Mouse (Mus musculus): ENCODE data around the gene Rflnb.
"Not testable (repeated sequence)": the region's sequence is repeated elsewhere in the genome, so short reads cannot be mapped to it uniquely, and the experiment has no call there.

Rflnb gene

GRCm38 (mm10) chr11:76037581-76038294 is 10.2 kb upstream of the Rflnb start:
- peak in 1 of 2 experiments; percentile 25 for DNase-seq

GRCm38 (mm10) chr11:76035182-76035581 is 7.6 kb upstream of the Rflnb start:
- DNase-seq = no peak

DNA sequence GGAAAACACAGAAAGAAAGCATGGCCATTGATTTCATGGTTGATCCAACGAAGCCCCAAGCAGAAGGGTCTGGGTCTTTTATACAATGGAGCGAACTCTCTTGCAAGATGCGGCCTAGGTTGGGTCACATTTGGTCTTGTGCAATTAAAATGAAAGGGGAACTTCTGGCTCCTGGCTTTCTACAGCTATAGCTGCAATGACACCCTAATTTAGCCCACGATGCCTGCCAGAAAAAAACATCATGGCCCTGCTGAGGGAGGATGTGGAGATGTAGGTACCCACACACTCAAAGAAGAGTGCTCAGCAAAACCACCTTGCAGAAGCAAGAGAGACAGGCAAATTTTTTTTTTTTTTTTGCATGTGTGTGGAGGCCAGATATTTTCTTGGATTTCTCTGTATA is 6.3 kb upstream of the Rflnb start:
- no peak for DNase-seq

DNA sequence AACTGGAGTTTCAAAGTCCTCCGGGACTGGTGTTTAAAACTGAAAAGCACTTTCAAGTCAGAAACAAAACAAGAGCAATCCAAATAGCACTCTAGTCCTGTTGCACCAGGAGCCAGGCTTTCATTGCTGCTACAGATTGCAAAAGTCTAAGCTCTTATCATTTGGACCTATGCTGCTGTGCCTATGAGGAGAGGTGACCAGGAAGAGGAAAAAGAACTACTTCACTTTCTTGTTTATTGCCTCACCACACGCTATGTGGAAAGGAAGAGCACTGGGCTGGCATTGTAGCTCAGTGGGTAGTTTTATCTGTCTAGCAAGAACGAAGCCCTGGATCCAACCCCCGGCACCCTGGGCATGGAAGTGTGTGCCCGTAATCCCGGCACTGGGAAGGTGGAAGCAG is 5.8 kb upstream of the Rflnb start:
- no peak for DNase-seq

DNA sequence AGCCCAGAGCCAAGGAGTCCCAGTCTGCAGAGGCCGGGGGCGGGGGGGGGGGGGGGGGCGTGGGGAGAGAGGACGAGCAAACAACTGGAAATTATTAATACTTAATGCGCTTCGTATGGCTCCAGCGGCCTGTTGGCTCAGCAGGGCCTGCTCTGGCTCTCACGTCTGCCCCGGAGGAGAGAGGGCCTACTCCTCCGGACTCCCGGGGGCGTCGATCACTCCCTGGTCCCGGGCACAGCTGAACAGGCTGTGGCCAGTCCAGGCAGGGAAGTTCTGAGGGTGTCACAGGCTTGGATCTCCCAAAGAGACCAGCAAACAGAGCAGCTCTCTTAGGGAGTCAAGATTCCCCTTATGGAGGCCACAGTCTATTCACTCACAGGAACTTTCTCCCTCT is 487 bp upstream of the Rflnb start:
- no peak for DNase-seq

DNA sequence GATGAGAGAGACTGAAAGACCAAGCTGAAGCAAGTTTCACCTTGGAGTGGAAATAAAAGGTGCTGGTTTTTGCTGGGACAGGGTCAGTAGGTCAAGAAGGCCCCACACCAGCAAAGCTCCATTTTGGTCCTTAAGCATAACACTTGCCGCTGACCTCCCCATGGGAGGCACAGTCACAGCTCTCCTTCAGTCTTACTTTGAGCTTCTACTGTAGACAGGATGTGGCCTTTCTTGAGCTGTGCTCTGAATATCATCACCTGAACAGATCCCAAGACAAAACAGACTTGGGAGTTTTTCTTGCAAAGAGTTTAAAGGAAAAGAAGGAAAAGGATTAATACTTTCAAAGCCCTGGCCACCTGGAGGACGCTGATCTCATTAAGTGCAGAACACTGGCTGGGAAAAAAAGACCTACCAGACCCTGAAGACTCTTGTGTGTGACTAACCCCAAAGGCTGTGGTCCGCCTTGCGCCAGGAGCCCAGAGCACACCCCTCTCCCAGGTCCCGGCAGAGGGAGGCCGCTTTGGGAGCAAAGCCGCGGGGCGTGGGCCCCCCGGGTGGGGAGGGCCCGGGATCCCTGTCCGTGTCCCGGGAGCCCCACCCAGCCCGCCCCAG is 949 bp downstream of the Rflnb start:
- DNase-seq = no peak

GRCm38 (mm10) chr11:76025080-76025583 is 2.5 kb downstream of the Rflnb start:
- no peak for DNase-seq

GRCm38 (mm10) chr11:76020916-76021315 is 6.7 kb downstream of the Rflnb start:
- no peak for DNase-seq

DNA sequence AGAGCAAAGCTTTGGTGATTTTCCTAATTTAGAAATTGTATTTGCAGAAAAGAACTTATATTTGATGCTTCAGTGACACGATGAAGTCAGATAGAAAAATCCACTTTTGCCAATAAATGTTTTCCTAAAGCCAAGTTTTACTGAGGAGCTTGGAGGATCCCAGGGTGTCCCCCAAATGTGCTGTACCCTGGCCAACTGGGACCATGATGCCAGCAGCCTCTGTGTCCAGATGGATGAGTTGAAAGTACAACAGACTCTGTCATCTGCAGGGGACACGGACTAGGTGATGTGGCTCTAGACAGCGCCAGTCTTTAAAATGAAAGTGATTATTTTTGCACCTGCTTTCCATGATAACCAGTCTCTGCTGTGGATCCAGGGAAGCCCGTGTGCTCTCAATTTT is 7.7 kb downstream of the Rflnb start:
- no peak for DNase-seq

DNA sequence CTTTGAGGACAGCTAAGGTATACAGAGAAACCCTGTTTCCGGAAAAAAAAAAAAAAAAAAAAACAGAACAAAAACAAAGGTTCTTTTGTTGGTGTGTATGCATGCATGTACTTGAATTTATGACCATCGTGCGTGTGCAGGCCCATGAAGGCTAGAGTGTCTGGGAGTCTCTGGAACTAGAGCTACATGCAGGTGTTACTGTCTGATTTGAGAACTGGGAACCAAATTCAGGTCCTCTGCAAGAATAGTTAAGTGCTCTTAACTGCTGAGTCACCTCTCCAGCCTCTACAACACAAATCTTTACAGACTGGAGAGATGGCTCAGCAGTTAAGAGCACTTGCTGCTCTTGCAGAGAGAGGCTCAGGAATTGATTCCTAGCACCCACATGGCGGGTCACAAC is 11.8 kb downstream of the Rflnb start:
- DNase-seq = no peak

DNA sequence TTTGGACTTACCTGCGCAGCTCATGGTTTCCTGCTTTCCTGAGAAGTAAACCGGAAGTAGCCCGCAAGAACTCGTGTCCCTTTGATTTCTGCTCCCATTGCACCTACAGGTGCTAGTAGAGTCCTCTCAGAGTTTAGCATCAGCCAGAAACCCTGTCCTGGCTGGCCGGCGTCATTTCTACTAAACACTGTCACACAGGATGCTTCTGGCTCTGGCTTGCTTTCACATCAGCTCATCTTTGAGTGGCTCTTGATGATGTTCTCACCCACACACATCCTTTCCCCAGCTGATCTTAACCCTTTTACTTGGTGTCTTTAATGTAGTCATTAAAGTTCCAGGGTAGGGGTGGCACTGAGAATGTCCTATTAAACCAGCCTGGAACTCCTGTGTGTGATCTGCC is 12.3 kb downstream of the Rflnb start:
- no peak for DNase-seq

- no peak for DNase-seq
These were observed 16.6 kb downstream of the Rflnb start for GRCm38 (mm10) chr11:76010838-76011624.

DNA sequence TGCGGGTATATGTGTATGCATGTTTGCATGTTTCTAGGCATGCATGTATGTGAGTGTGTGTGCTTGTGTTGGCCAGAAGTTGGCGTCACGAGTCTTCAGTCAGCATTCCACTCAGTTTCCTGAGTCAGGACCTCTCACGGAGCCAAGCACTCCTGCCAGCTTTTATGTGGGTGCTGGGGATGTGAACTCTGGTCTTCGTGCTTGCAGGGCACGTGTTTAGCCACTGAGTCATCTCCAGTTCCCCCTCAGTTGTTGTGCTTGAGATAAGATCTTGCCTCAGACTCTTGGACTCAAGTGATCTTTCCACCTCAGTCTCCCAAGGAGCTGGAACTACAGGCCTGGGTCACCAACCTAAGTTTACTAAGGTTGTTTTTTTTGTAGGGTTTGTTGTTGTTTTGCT is 18.5 kb downstream of the Rflnb start:
- no peak for DNase-seq

DNA sequence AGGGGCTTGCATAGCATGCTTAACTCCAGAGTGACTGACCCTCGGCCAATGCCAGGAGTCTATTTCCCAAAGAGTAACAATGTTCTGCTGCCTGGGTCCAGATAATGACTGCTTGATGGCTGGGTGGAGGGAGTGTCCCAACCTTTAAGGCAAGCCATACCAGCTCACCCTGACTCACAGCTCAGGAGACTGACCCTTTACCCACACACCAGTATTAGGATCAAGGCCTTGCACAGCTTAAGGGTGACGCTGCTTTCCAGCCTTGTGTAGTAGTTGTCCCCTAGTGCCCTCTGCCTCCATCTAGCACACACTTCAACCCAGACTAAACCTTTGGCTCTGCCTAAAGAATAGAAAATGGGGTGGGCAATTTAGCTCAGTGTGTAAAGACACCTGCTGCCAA is 19.4 kb downstream of the Rflnb start:
- DNase-seq = no peak

GRCm38 (mm10) chr11:76004276-76004675 is 23.3 kb downstream of the Rflnb start:
- not testable (repeated sequence) for DNase-seq

DNA sequence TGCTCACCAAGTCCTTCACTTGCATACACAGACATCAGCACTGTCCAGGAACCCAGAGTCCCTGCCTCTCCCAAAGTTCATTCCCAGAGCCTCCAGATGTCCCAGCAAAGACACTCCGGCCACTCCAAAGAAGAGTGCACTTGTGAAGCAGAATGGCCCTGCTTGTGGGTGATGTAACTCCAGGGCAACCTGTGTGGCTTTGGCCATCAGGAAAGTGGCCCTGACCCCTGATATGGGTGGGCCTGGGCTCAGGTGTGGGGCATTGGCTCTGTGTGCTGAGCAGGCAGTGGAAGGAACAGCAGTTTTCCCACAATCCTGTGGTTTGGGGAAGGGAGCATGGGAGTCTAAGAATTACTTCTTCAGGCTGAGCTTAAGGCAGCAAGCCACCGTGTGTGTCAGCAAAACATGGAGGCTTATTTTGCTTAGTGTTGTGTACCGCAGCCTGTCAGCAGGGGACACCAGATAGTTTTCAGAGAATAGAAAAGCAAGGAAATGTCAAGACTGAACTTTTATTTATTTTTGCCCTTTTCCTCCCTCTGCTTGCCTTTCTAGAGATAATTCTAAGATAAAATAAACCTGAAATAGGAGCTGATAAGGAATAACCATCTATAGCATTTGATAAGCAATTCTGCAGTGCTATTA is 26.2 kb downstream of the Rflnb start:
- no peak for DNase-seq

GRCm38 (mm10) chr11:76000701-76001100 is 26.9 kb downstream of the Rflnb start:
- DNase-seq = no peak

- DNase-seq = peak; percentile 74 to 81
These were observed 28.0 kb downstream of the Rflnb start, which contains the start of gene 1700016K19Rik for GRCm38 (mm10) chr11:75999440-76000155. TSS of gene 1700016K19Rik (plus strand) at chr11:75999912.

DNA sequence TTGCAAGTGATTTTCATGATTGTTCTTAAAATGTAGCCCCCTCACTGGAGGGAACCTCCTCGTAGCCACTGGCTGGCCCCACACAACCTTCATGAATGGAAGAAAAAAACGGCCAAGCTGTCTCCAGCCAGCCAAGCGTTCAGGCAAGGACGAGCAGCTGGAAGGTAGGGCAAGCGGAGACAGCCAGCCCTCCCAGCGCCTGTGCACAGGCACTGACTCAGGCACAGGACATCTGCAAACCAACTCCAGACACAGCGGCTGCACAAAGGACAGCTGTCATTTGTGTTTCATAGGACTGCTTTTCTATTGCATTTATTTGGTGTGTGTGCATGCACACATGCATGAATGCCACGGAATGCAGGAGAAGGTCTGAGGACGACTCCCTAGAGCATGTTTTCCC is 33.2 kb downstream of the Rflnb start:
- DNase-seq = no peak

GRCm38 (mm10) chr11:75992481-75992880 is 35.1 kb downstream of the Rflnb start:
- DNase-seq = peak in 1 of 2 experiments; percentile 24

DNA sequence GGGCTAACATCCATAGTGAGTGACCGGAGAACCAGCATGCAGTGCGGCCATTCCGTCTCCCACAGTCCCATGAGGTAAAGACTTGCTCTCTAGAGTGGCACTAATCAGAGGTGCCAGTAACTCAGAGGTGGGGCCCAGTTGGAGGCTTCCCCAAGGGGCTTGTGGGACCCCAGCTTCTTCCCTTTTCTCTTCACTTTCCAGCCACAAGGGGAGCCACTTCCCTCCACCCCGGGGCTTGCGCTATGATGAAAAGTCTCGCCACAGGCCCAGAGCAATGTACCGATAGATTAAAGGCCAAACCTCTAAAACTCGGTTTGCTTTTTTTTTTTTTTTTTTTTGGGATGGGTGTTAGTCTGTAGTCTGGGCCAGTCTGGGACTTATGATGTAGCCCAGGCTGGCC is 35.7 kb downstream of the Rflnb start:
- no peak for DNase-seq

Measured in thymus, adult 18-20 months (tissue).